Mouse (Mus musculus) MEL (cell line): Measurements from ENCODE around the gene Cmtr2. TPM values are rescaled to one million over a fixed set of nuclear protein-coding genes. Genes with fewer than 3 reads are reported as not detected.

ENCODE experiments used
- DNase-seq: peaks from one replicate; pipeline ENCODE4 v3.0.0; 2011; ENCODE audit warnings: low read depth, low spot score
- H3K27ac ChIP-seq: 2 replicates; pipeline ENCODE4 v1.5.1; 2012; ENCODE audit warnings: low read depth, mild to moderate bottlenecking, control low read depth, low read length, moderate library complexity; ENCODE audit not compliant: control insufficient read depth
- H3K27me3 ChIP-seq, 2 experiments: fragments of 150-350 bp in 1 of 2; sonication (generic) in 1 of 2; 2 replicates each; pipeline ENCODE4 v1.6.1; 2012; ENCODE audit warnings: low read length in 2 of 2, mild to moderate bottlenecking in 2 of 2, improper control_type of control experiment in 1 of 2, moderate library complexity in 1 of 2; ENCODE audit not compliant: insufficient read depth in 2 of 2, control insufficient read depth in 1 of 2
- H3K36me3 ChIP-seq, 2 experiments: 2 replicates each; pipeline ENCODE4 v1.6.1; 2012 to 2014; ENCODE audit warnings: low read length in 2 of 2, improper control_type of control experiment in 1 of 2, inconsistent platforms in 1 of 2, mild to moderate bottlenecking in 1 of 2; ENCODE audit not compliant: insufficient read depth in 2 of 2, control insufficient read depth in 1 of 2
- H3K4me1 ChIP-seq, 2 experiments: fragments of 150-350 bp in 1 of 2; sonication (generic) in 1 of 2; 2 replicates each; pipeline ENCODE4 v1.6.1; 2012; ENCODE audit warnings: low read length in 2 of 2, improper control_type of control experiment in 1 of 2, mild to moderate bottlenecking in 1 of 2; ENCODE audit not compliant: insufficient read depth in 2 of 2, control insufficient read depth in 1 of 2
- H3K4me3 ChIP-seq, 2 experiments: fragments of 150-350 bp in 1 of 2; sonication (generic) in 1 of 2; 2 replicates each; pipeline ENCODE4 v1.5.1; 2012; ENCODE audit warnings: low read depth in 2 of 2, low read length in 2 of 2, mild to moderate bottlenecking in 2 of 2, moderate library complexity in 2 of 2, control low read depth in 1 of 2, improper control_type of control experiment in 1 of 2; ENCODE audit not compliant: control insufficient read depth in 1 of 2, insufficient read depth in 1 of 2
- H3K79me2 ChIP-seq: 2 replicates; pipeline ENCODE4 v1.6.1; 2012; ENCODE audit warnings: mild to moderate bottlenecking, low read length, moderate library complexity; ENCODE audit not compliant: control insufficient read depth, poor library complexity, insufficient read depth
- H3K9ac ChIP-seq: 2 replicates; pipeline ENCODE4 v1.6.1; 2012; ENCODE audit warnings: low read depth, mild to moderate bottlenecking, control low read depth, low read length, moderate library complexity; ENCODE audit not compliant: control insufficient read depth, poor library complexity, severe bottlenecking
- H3K9me3 ChIP-seq: fragments of 150-350 bp; sonication (generic); replicated peaks from 2 replicates; pipeline ENCODE4 v1.6.1; 2012; ENCODE audit warnings: mild to moderate bottlenecking, low read length, improper control_type of control experiment, moderate library complexity; ENCODE audit not compliant: insufficient read depth
- BHLHE40 ChIP-seq: IDR thresholded peaks from 2 replicates; pipeline ENCODE4 v1.6.1; 2012; ENCODE audit warnings: low read depth, mild to moderate bottlenecking, inconsistent platforms, low read length, improper control_type of control experiment, borderline replicate concordance
- CHD1 ChIP-seq: IDR thresholded peaks from 2 replicates; pipeline ENCODE4 v1.6.1; 2012; ENCODE audit warnings: low read depth, mild to moderate bottlenecking, inconsistent platforms, low read length, improper control_type of control experiment
- CHD2 ChIP-seq: IDR thresholded peaks from 2 replicates; pipeline ENCODE4 v1.6.1; 2011; ENCODE audit warnings: low read length, improper control_type of control experiment
- CTCF ChIP-seq, 3 experiments: IDR thresholded peaks in 2 of 3; conservative IDR thresholded peaks in 1 of 3; 2 replicates each; pipeline ENCODE4 v1.5.1; 2011 to 2012; ENCODE audit warnings: low read length in 3 of 3, low read depth in 2 of 3, mild to moderate bottlenecking in 2 of 3, improper control_type of control experiment in 1 of 3, inconsistent platforms in 1 of 3, mixed read lengths in 1 of 3, moderate library complexity in 1 of 3; ENCODE audit not compliant: control insufficient read depth in 1 of 3, insufficient read depth in 1 of 3, poor library complexity in 1 of 3, severe bottlenecking in 1 of 3
- E2F4 ChIP-seq: IDR thresholded peaks from 2 replicates; pipeline ENCODE4 v1.6.1; 2011; ENCODE audit warnings: low read depth, low read length, improper control_type of control experiment, borderline replicate concordance
- ETS1 ChIP-seq: IDR thresholded peaks from 2 replicates; pipeline ENCODE4 v1.6.1; 2012; ENCODE audit warnings: low read depth, mild to moderate bottlenecking, inconsistent platforms, low read length, improper control_type of control experiment, moderate library complexity
- GABPA ChIP-seq: IDR thresholded peaks from 2 replicates; pipeline ENCODE4 v1.6.1; 2012; ENCODE audit warnings: low read depth, mild to moderate bottlenecking, inconsistent platforms, low read length, improper control_type of control experiment, moderate library complexity
- HCFC1 ChIP-seq: IDR thresholded peaks from 2 replicates; pipeline ENCODE4 v1.6.1; 2012; ENCODE audit warnings: low read depth, mild to moderate bottlenecking, inconsistent platforms, low read length, improper control_type of control experiment, moderate library complexity
- JUND ChIP-seq: IDR thresholded peaks from 2 replicates; pipeline ENCODE4 v1.6.1; 2011; ENCODE audit warnings: low read depth, mild to moderate bottlenecking, improper control_type of control experiment, low read length
- KAT2A ChIP-seq: conservative IDR thresholded peaks from 2 replicates; pipeline ENCODE4 v1.6.1; 2012; ENCODE audit warnings: low read depth, low read length, improper control_type of control experiment, inconsistent platforms
- MAFK ChIP-seq: IDR thresholded peaks from 2 replicates; pipeline ENCODE4 v1.6.1; 2011; ENCODE audit warnings: low read depth, mild to moderate bottlenecking, low read length, improper control_type of control experiment, borderline replicate concordance
- MXI1 ChIP-seq: IDR thresholded peaks from 2 replicates; pipeline ENCODE4 v1.6.1; 2011; ENCODE audit warnings: mild to moderate bottlenecking, low read depth, low read length, improper control_type of control experiment
- MYC ChIP-seq: IDR thresholded peaks from 2 replicates; pipeline ENCODE4 v1.6.1; 2011; ENCODE audit warnings: low read depth, mild to moderate bottlenecking, low read length, improper control_type of control experiment, moderate library complexity
- NRF1 ChIP-seq: IDR thresholded peaks from 2 replicates; pipeline ENCODE4 v1.6.1; 2014; ENCODE audit warnings: low read depth, mild to moderate bottlenecking, inconsistent platforms, low read length, improper control_type of control experiment, moderate library complexity; ENCODE audit not compliant: poor library complexity, insufficient read depth, severe bottlenecking
- RCOR1 ChIP-seq: IDR thresholded peaks from 2 replicates; pipeline ENCODE4 v1.6.1; 2012; ENCODE audit warnings: low read depth, mild to moderate bottlenecking, inconsistent platforms, low read length, improper control_type of control experiment
- SIN3A ChIP-seq: IDR thresholded peaks from 2 replicates; pipeline ENCODE4 v1.6.1; 2012; ENCODE audit warnings: low read length, improper control_type of control experiment, inconsistent platforms
- UBTF ChIP-seq: IDR thresholded peaks from 2 replicates; pipeline ENCODE4 v1.6.1; 2012; ENCODE audit warnings: low read depth, mild to moderate bottlenecking, inconsistent platforms, low read length, improper control_type of control experiment, moderate library complexity, borderline replicate concordance; ENCODE audit not compliant: insufficient read depth
- USF2 ChIP-seq, 2 experiments: IDR thresholded peaks; 2 replicates each; pipeline ENCODE4 v1.6.1; 2011 to 2012; ENCODE audit warnings: improper control_type of control experiment in 2 of 2, low read length in 2 of 2, borderline replicate concordance in 1 of 2, inconsistent platforms in 1 of 2, low read depth in 1 of 2, mild to moderate bottlenecking in 1 of 2; ENCODE audit not compliant: insufficient read depth in 1 of 2
- ZNF384 ChIP-seq: IDR thresholded peaks from 2 replicates; pipeline ENCODE4 v1.6.1; 2012; ENCODE audit warnings: low read depth, mild to moderate bottlenecking, inconsistent platforms, low read length, improper control_type of control experiment
- polyA plus RNA-seq, 2 experiments: library from polyadenylated mRNA; stranded (reverse) in 1 of 2; unstranded in 1 of 2; fragments of >175 nt in 1 of 2; fragments of >200 nt in 1 of 2; gene quantifications; 2 replicates each; pipeline versions ENCODE4 v1.2.1 to v1.2.4; 2012; ENCODE audit warnings: low replicate concordance in 2 of 2, low read depth in 1 of 2; ENCODE audit not compliant: insufficient read length in 2 of 2, insufficient read depth in 1 of 2, missing spikeins in 1 of 2
- total RNA-seq: library from RNA; depleted of rRNA; stranded (reverse); fragments of 300-350 nt; gene quantifications from 2 replicates; pipeline ENCODE4 v1.2.3, GENCODE M21; 2012; rRNA removed

The Cmtr2 gene
- total RNA-seq: 17.2 and 23.5 TPM in 2 replicates
- 10 to 100 TPM in 1 of 2 experiments, not detected in 1; 11.6 TPM for polyA plus RNA-seq

- Histone ChIP-seq H3K27ac (no peak within 1 kb of the TSS), H3K4me3 (no peak within 1 kb of the TSS)
- no peak for TF ChIP-seq GABPA
- no peak for TF ChIP-seq SIN3A
- no peak for TF ChIP-seq BHLHE40
- TF ChIP-seq RCOR1: no peak
- no peak for TF ChIP-seq HCFC1
- no peak for TF ChIP-seq CHD2
- TF ChIP-seq KAT2A: no peak
- no peak for TF ChIP-seq ZNF384
- no peak for TF ChIP-seq JUND
- no peak for TF ChIP-seq ETS1
- no peak for TF ChIP-seq USF2 (IDR thresholded peaks at IDR 0.05; ENCODE audit: borderline replicate concordance in 1 of 2, insufficient read depth in 1 of 2, low read depth in 1 of 2, low read length in 2 of 2)
- TF ChIP-seq MAFK: no peak
- TF ChIP-seq, all 39 proteins: peak for 0
- Histone ChIP-seq H3K4me1 (peaks cover 0 to 11% of the 10 kb centered on the region in 2 experiments; a peak in 2 of 4 replicates), H3K9me3 (no peaks in the 10 kb centered on the region), H3K36me3 (peaks cover 0 to 13% of the 10 kb centered on the region in 2 experiments; a peak in 2 of 4 replicates), H3K27me3 (peaks cover 0 to 2% of the 10 kb centered on the region in 2 experiments; a peak in 1 of 4 replicates), H3K9ac (no peak within 1 kb of the TSS), H3K79me2 (peaks cover 18% of the 10 kb centered on the region)
- DNase-seq: no peak
Measured at GRCm38 (mm10) chr8:110215365-110215764, at the start of gene Cmtr2. Gene Cmtr2 (plus strand): TSS chr8:110215665.

- TF ChIP-seq MYC: no peak
- no peak for TF ChIP-seq SIN3A
- no peak for TF ChIP-seq UBTF
- TF ChIP-seq USF2 (IDR thresholded peaks at IDR 0.05; ENCODE audit: borderline replicate concordance in 1 of 2, insufficient read depth in 1 of 2, low read depth in 1 of 2, low read length in 2 of 2): no peak
- no peak for TF ChIP-seq CHD1
- TF ChIP-seq E2F4: no peak
- no peak for TF ChIP-seq NRF1
- no peak for TF ChIP-seq CTCF (IDR thresholded peaks at IDR 0.05 in 2 of 3, conservative IDR thresholded peaks at IDR 0.05 in 1 of 3; ENCODE audit: control insufficient read depth in 1 of 3, insufficient read depth in 1 of 3, low read depth in 2 of 3, low read length in 3 of 3, poor library complexity in 1 of 3, severe bottlenecking in 1 of 3)
- TF ChIP-seq MXI1: no peak
- Histone ChIP-seq H3K4me1 (no peaks in the 10 kb centered on the region), H3K9ac (no peak overlapping the region), H3K9me3 (no peaks in the 10 kb centered on the region), H3K27me3 (no peaks in the 10 kb centered on the region), H3K36me3 (no peaks in the 10 kb centered on the region), H3K4me3 (no peak overlapping the region), H3K27ac (no peak overlapping the region), H3K79me2 (no peaks in the 10 kb centered on the region)
- no peak for DNase-seq
Measured at GRCm38 (mm10) chr8:110166270-110166669, 49.2 kb upstream of the Cmtr2 start.
